17 mouse cellular contexts compared by ENCODE assay signal in genomic region chr6:39726149-39726548, GRCm38 (mm10). TPM values are rescaled to one million over a fixed set of nuclear protein-coding genes. Genes with fewer than 3 reads are reported as not detected.
DNase-seq lines count a peak whose midpoint lies in the region; ATAC-seq and TF ChIP-seq lines count a peak whose summit lies in the region.
"Had no signal": no experiment of that assay in that cellular context is flagged by ENCODE, and none has a peak within 500 bp of the region (broad histone marks: within the 10 kb centered on the region; RNA-seq: fewer than 3 reads in every experiment).

No protein-coding gene starts in this region.

- peaks cover 20% of the 10 kb centered on the region for H3K4me1 ChIP-seq in embryonic facial prominence, embryonic 14.5 days (ENCODE audit: control insufficient read depth, insufficient read depth, low read length)
- H3K4me1 ChIP-seq in embryonic facial prominence, embryonic 10.5 days, result peaks cover 20% of the 10 kb centered on the region

- H3K79me2 ChIP-seq in myocyte (ENCODE audit: control insufficient read depth, insufficient read depth), result peaks cover 32% of the 10 kb centered on the region

- H3K36me3 ChIP-seq in embryonic facial prominence, embryonic 14.5 days (ENCODE audit: control insufficient read depth, insufficient read depth, low read length), result no peaks in the 10 kb centered on the region
- H3K36me3 ChIP-seq in embryonic facial prominence, embryonic 10.5 days (replicated peaks), result no peaks in the 10 kb centered on the region
- H3K36me3 ChIP-seq in myocyte (ENCODE audit: control insufficient read depth, insufficient read depth), result no peaks in the 10 kb centered on the region
- H3K36me3 ChIP-seq: embryonic facial prominence, embryonic 15.5 days; heart, embryonic 13.5 days had no signal

- no peak overlapping the region for H3K4me2 ChIP-seq in embryonic facial prominence, embryonic 14.5 days (ENCODE audit: low read depth, low read length)
- H3K4me2 ChIP-seq in myocyte (ENCODE audit: low read depth), result no peak overlapping the region

- H3K27me3 ChIP-seq in embryonic facial prominence, embryonic 14.5 days (replicated peaks; ENCODE audit: control insufficient read depth, insufficient read depth, low read length), result no peaks in the 10 kb centered on the region
- no peaks in the 10 kb centered on the region for H3K27me3 ChIP-seq in embryonic facial prominence, embryonic 10.5 days (replicated peaks; ENCODE audit: low read depth, poor library complexity, severe bottlenecking)
- no peaks in the 10 kb centered on the region for H3K27me3 ChIP-seq in myocyte (ENCODE audit: control insufficient read depth, insufficient read depth, insufficient read length)
- H3K27me3 ChIP-seq: embryonic facial prominence, embryonic 15.5 days; heart, embryonic 13.5 days had no signal

- no peak for DNase-seq in embryonic facial prominence, embryonic 14.5 days (ENCODE audit: low spot score)
- DNase-seq in embryonic facial prominence, embryonic 10.5 days (ENCODE audit: low spot score), result no peak
- no peak for DNase-seq in layer of hippocampus, adult 2 months (ENCODE audit: low spot score in 2 of 2)
- no peak for DNase-seq in layer of hippocampus, postnatal 14 days (ENCODE audit: low spot score in 2 of 2)
- peak; percentile 21 for DNase-seq in CD4-positive helper T cell, adult 2 months (ENCODE audit: low read depth, low spot score)
- no peak for DNase-seq in spleen, adult 18-20 months
- DNase-seq: adrenal gland, adult 2 months; adrenal gland, postnatal 14 days; cerebellum, postnatal 10 days; embryo, embryonic 11 days; gastrocnemius, postnatal 10 days; heart, postnatal 14 days; heart, postnatal 4 days had no signal

- no peaks in the 10 kb centered on the region for H3K9me3 ChIP-seq in embryonic facial prominence, embryonic 14.5 days (ENCODE audit: control insufficient read depth, low read length)
- H3K9me3 ChIP-seq in embryonic facial prominence, embryonic 10.5 days, result no peaks in the 10 kb centered on the region
- H3K9me3 ChIP-seq: embryonic facial prominence, embryonic 15.5 days; heart, embryonic 13.5 days had no signal

- no peak overlapping the region for H3K4me3 ChIP-seq in embryonic facial prominence, embryonic 14.5 days (ENCODE audit: low read depth, low read length)
- no peak overlapping the region for H3K4me3 ChIP-seq in embryonic facial prominence, embryonic 10.5 days
- H3K4me3 ChIP-seq in layer of hippocampus, adult 2 months, result no peak overlapping the region
- H3K4me3 ChIP-seq in myocyte, result peak overlapping the region; percentile 77

- WGBS in embryonic facial prominence, embryonic 14.5 days, result 74% methylated on average over 3 of the region's 3 CpGs
- WGBS in embryonic facial prominence, embryonic 10.5 days, result 81% methylated on average over 3 of the region's 3 CpGs

- peak overlapping the region; percentile 97; the same call in 1 of the 2 replicates for H3K27ac ChIP-seq in embryonic facial prominence, embryonic 14.5 days (replicated peaks; ENCODE audit: low read depth, low read length)
- no peak overlapping the region for H3K27ac ChIP-seq in embryonic facial prominence, embryonic 10.5 days (replicated peaks)
- peak overlapping the region; percentile 99; the same call in 1 of the 2 replicates for H3K27ac ChIP-seq in layer of hippocampus, adult 2 months

- H3ac ChIP-seq in myocyte (ENCODE audit: control insufficient read depth, insufficient read length), result no peak overlapping the region

- ATAC-seq in embryonic facial prominence, embryonic 14.5 days (ENCODE audit: low read depth), result no peak
- ATAC-seq in granulocyte monocyte progenitor cell, adult 5-6 weeks (replicated peaks; ENCODE audit: poor library complexity, severe bottlenecking), result no peak

- no peak overlapping the region for H3K9ac ChIP-seq in embryonic facial prominence, embryonic 14.5 days (ENCODE audit: low read depth, low read length)
- H3K9ac ChIP-seq: embryonic facial prominence, embryonic 15.5 days had no signal

- no peak for TF ChIP-seq POLR2A in myocyte (IDR thresholded peaks at IDR 0.05; ENCODE audit: insufficient read length, low read depth)

- no peak for TF ChIP-seq CTCF in layer of hippocampus, adult 2 months (conservative IDR thresholded peaks at IDR 0.05)

TF ChIP-seq in myocyte, 11 proteins besides CTCF, POLR2A, EP300 and RAD21:
- no peak for TF ChIP-seq MAX (IDR thresholded peaks at IDR 0.05; ENCODE audit: low read depth)
- TF ChIP-seq POLR2AphosphoS2 (IDR thresholded peaks at IDR 0.05; ENCODE audit: insufficient read length, low read depth), result no peak
- TF ChIP-seq CEBPB (IDR thresholded peaks at IDR 0.05; ENCODE audit: insufficient read depth, poor library complexity, severe bottlenecking), result no peak
- TF ChIP-seq TCF3 (IDR thresholded peaks at IDR 0.05; ENCODE audit: insufficient read length, low read depth), result no peak

RNA-seq across cellular contexts. Expression of gene Braf, which starts 0.9 kb away (rescaled TPM):
- polyA plus RNA-seq in embryonic facial prominence, embryonic 14.5 days (2014; fragmentation: Nextera tagmentation; extraction: Ambion mirVana), result 12.8 and 13.5 TPM in 2 replicates
- polyA plus RNA-seq in embryonic facial prominence, embryonic 10.5 days (2016; fragmentation: Nextera tagmentation; extraction: Ambion mirVana), result 18.9 and 20.3 TPM in 2 replicates
- total RNA-seq in layer of hippocampus, adult 2 months (2021), result 100 to 1,000 TPM; 128 to 129 TPM
- 100 to 1,000 TPM in 1 of 2 experiments, 10 to 100 TPM in 1; 99.6 to 107 TPM for total RNA-seq in layer of hippocampus, postnatal 14 days (2021)
- 2.7 TPM for polyA plus RNA-seq in myocyte (2012; fragmentation: generic; extraction: Trizol)
- total RNA-seq in granulocyte monocyte progenitor cell, adult 5-6 weeks (2014; fragmentation: Nextera tagmentation), result 25.1 and 29.1 TPM in 2 replicates
- total RNA-seq in granulocyte monocyte progenitor cell, adult 5-6 weeks (2017), result 24.1 and 28.7 TPM in 2 replicates
